Comparison of ENCODE assay signal across 10 mouse cellular contexts in genomic region chr4:118542510-118543157, GRCm38 (mm10). TPM values are rescaled to one million over a fixed set of nuclear protein-coding genes. Genes with fewer than 3 reads are reported as not detected.
A peak's percentile ranks its signal among the peaks of the same experiment; 100 is the strongest.
DNase-seq lines count a peak whose midpoint lies in the region; ATAC-seq and TF ChIP-seq lines count a peak whose summit lies in the region.
"Had no signal": no experiment of that assay in that cellular context is flagged by ENCODE, and none has a peak within 500 bp of the region (broad histone marks: within the 10 kb centered on the region; RNA-seq: fewer than 3 reads in every experiment).

No protein-coding gene starts in this region.

- no peak for TF ChIP-seq CTCF in kidney, adult 2 months (conservative IDR thresholded peaks at IDR 0.05; ENCODE audit: insufficient read depth, insufficient read length, low read depth, low read length)
- TF ChIP-seq CTCF in intestine, postnatal 0 days (IDR thresholded peaks at IDR 0.05; ENCODE audit: low read depth), result no peak
- TF ChIP-seq CTCF in stomach, postnatal 0 days (IDR thresholded peaks at IDR 0.05; ENCODE audit: low read depth), result no peak

- peak overlapping the region; percentile 65 for H3K4me2 ChIP-seq in intestine, postnatal 0 days (replicated peaks; ENCODE audit: low read depth)
- H3K4me2 ChIP-seq in stomach, postnatal 0 days (replicated peaks; ENCODE audit: low read depth), result peak overlapping the region; percentile 57

- no peaks in the 10 kb centered on the region for H3K36me3 ChIP-seq in kidney, adult 2 months (ENCODE audit: control insufficient read depth, insufficient read depth, low read length)
- no peaks in the 10 kb centered on the region for H3K36me3 ChIP-seq in intestine, postnatal 0 days (ENCODE audit: control insufficient read depth, insufficient read depth)
- no peaks in the 10 kb centered on the region for H3K36me3 ChIP-seq in stomach, postnatal 0 days (ENCODE audit: control insufficient read depth, insufficient read depth, low read length)

- 65% methylated on average over 9 of the region's 9 CpGs for WGBS in kidney, adult 2 months
- WGBS in intestine, postnatal 0 days, result 40% methylated on average over 9 of the region's 9 CpGs
- 41% methylated on average over 9 of the region's 9 CpGs for WGBS in stomach, postnatal 0 days

- H3K4me3 ChIP-seq in kidney, adult 2 months (ENCODE audit: insufficient read depth, low read depth, low read length), result peak overlapping the region; percentile 57; the same call in 1 of the 2 replicates
- H3K4me3 ChIP-seq in intestine, postnatal 0 days (ENCODE audit: low read depth, low read length), result peak overlapping the region; percentile 37
- peak overlapping the region; percentile 22; the same call in 1 of the 2 replicates for H3K4me3 ChIP-seq in stomach, postnatal 0 days (ENCODE audit: low read depth, low read length)

- no peak for TF ChIP-seq POLR2A in kidney, adult 2 months (IDR thresholded peaks at IDR 0.05; ENCODE audit: low read depth, low read length)

- ATAC-seq in intestine, postnatal 0 days, result no peak
- no peak for ATAC-seq in stomach, postnatal 0 days (ENCODE audit: low FRiP score, low TSS enrichment)

- H3K4me1 ChIP-seq in kidney, adult 2 months (ENCODE audit: control insufficient read depth, insufficient read depth, low read length), result peaks cover 13% of the 10 kb centered on the region; the same call in 1 of the 2 replicates
- peaks cover 7% of the 10 kb centered on the region; the same call in 1 of the 2 replicates for H3K4me1 ChIP-seq in intestine, postnatal 0 days (replicated peaks; ENCODE audit: control insufficient read depth, insufficient read depth, low read length)
- H3K4me1 ChIP-seq in stomach, postnatal 0 days (replicated peaks; ENCODE audit: control insufficient read depth, insufficient read depth), result no peaks in the 10 kb centered on the region

- no peak for DNase-seq in kidney, adult 2 months
- DNase-seq in kidney, adult 11 months, result no peak
- DNase-seq in urinary bladder, postnatal 14 days (ENCODE audit: low spot score), result peak; percentile 27
- DNase-seq in urinary bladder, adult 2 months (ENCODE audit: low spot score), result no peak
- DNase-seq in stomach, postnatal 0 days (ENCODE audit: low spot score), result no peak
- DNase-seq in cerebellum, adult 18-20 months, result no peak
- no peak for DNase-seq in spleen, postnatal 14 days (ENCODE audit: low spot score in 2 of 2)
- DNase-seq: cerebellum, adult 9-11 months had no signal

- TF ChIP-seq EP300 in stomach, postnatal 0 days (optimal IDR thresholded peaks at IDR 0.05), result no peak

- H3K9ac ChIP-seq in intestine, postnatal 0 days (ENCODE audit: low read depth, low read length), result peak overlapping the region; percentile 46; the same call in 1 of the 2 replicates
- peak overlapping the region; percentile 27; the same call in 1 of the 2 replicates for H3K9ac ChIP-seq in stomach, postnatal 0 days (ENCODE audit: low read length)

- no peaks in the 10 kb centered on the region for H3K27me3 ChIP-seq in kidney, adult 2 months (replicated peaks; ENCODE audit: control insufficient read depth, insufficient read depth, low read length)
- H3K27me3 ChIP-seq in intestine, postnatal 0 days (replicated peaks; ENCODE audit: control insufficient read depth, insufficient read depth, low read length), result no peaks in the 10 kb centered on the region; the same call in 1 of the 2 replicates
- no peaks in the 10 kb centered on the region for H3K27me3 ChIP-seq in stomach, postnatal 0 days (ENCODE audit: control insufficient read depth, insufficient read depth, low read length)

- H3K9me3 ChIP-seq in intestine, postnatal 0 days (ENCODE audit: control insufficient read depth), result no peaks in the 10 kb centered on the region
- H3K9me3 ChIP-seq in stomach, postnatal 0 days (ENCODE audit: control insufficient read depth, low read length), result no peaks in the 10 kb centered on the region

- peak overlapping the region; percentile 93 for H3K27ac ChIP-seq in kidney, adult 2 months (ENCODE audit: insufficient read depth, low read depth, low read length)
- 0 out of 2 replicates have a peak overlapping the region, but pooled peaks have one; percentile 92 for H3K27ac ChIP-seq in intestine, postnatal 0 days (ENCODE audit: low read depth, low read length)
- H3K27ac ChIP-seq in stomach, postnatal 0 days (replicated peaks), result peak overlapping the region; percentile 94

RNA-seq across cellular contexts. Expression of gene Tmem125, which starts 1.2 kb away (rescaled TPM):
- 30.3 and 44.7 TPM in 2 replicates for polyA plus RNA-seq in kidney, adult 2 months (2012; rRNA removed)
- polyA plus RNA-seq in urinary bladder, adult 2 months (2012; rRNA removed), result 10.7 and 15.5 TPM in 2 replicates
- 19.8 and 20.7 TPM in 2 replicates for polyA plus RNA-seq in intestine, postnatal 0 days (2015; fragmentation: Nextera tagmentation; extraction: Ambion mirVana)
- 41.3 and 42.7 TPM in 2 replicates for polyA plus RNA-seq in stomach, postnatal 0 days (2015; fragmentation: Nextera tagmentation; extraction: Ambion mirVana)
- polyA plus RNA-seq: neural tube, embryonic 11.5 days had no signal

RNA-seq across cellular contexts. Expression of gene 2610528J11Rik, which starts 15.8 kb away (rescaled TPM):
- polyA plus RNA-seq in kidney, adult 2 months (2012; rRNA removed), result 166 and 182 TPM in 2 replicates
- 11.7 and 15.8 TPM in 2 replicates for polyA plus RNA-seq in urinary bladder, adult 2 months (2012; rRNA removed)
- 119 TPM in 2 replicates for polyA plus RNA-seq in intestine, postnatal 0 days (2015; fragmentation: Nextera tagmentation; extraction: Ambion mirVana)
- 56.8 and 57.6 TPM in 2 replicates for polyA plus RNA-seq in stomach, postnatal 0 days (2015; fragmentation: Nextera tagmentation; extraction: Ambion mirVana)

RNA-seq across cellular contexts. Expression of gene Tie1, which starts 52.8 kb away (rescaled TPM):
- polyA plus RNA-seq in kidney, adult 2 months (2012; rRNA removed), result 44.5 and 51.8 TPM in 2 replicates
- polyA plus RNA-seq in urinary bladder, adult 2 months (2012; rRNA removed), result 21.7 and 25.1 TPM in 2 replicates
- 11.3 and 11.9 TPM in 2 replicates for polyA plus RNA-seq in intestine, postnatal 0 days (2015; fragmentation: Nextera tagmentation; extraction: Ambion mirVana)
- 9.2 and 9.3 TPM in 2 replicates for polyA plus RNA-seq in stomach, postnatal 0 days (2015; fragmentation: Nextera tagmentation; extraction: Ambion mirVana)
